Mouse (Mus musculus) embryonic facial prominence, embryonic 12.5 days (tissue): ENCODE measurements at regions not wholly inside any gene's neighbourhood (a gene's known extent, or its start where the extent isn't known, plus 50 kb on each side); places are given as distances from the start of the nearest gene placed in this dataset.

ENCODE experiments used
- ATAC-seq: fragments of 200-750 bp; cut with Nextera tagmentation; 2 replicates; pipeline ENCODE4 v1.8.0; 2017; ENCODE audit not compliant: insufficient number of reproducible peaks, insufficient read depth, low FRiP score, low TSS enrichment
- H3K27ac ChIP-seq: fragments of 300-500 bp; sonication (generic); 2 replicates; pipeline ENCODE4 v1.5.1; 2016; ENCODE audit warnings: mild to moderate bottlenecking
- H3K27me3 ChIP-seq: fragments of 300-500 bp; sonication (generic); 2 replicates; pipeline ENCODE4 v1.6.1; 2016; ENCODE audit warnings: mild to moderate bottlenecking, moderate library complexity
- H3K36me3 ChIP-seq: fragments of 300-500 bp; sonication (generic); 2 replicates; pipeline ENCODE4 v1.6.1; 2016; ENCODE audit warnings: mild to moderate bottlenecking
- H3K4me1 ChIP-seq: fragments of 300-500 bp; sonication (generic); 2 replicates; pipeline ENCODE4 v1.6.1; 2016
- H3K4me2 ChIP-seq: fragments of 300-500 bp; sonication (generic); replicated peaks from 2 replicates; pipeline ENCODE4 v1.6.1; 2016; ENCODE audit warnings: mild to moderate bottlenecking, moderate library complexity
- H3K4me3 ChIP-seq: fragments of 300-500 bp; sonication (generic); 2 replicates; pipeline ENCODE4 v1.5.1; 2016; ENCODE audit warnings: mild to moderate bottlenecking
- H3K9ac ChIP-seq: fragments of 300-500 bp; sonication (generic); 2 replicates; pipeline ENCODE4 v1.6.1; 2016; ENCODE audit warnings: mild to moderate bottlenecking, moderate library complexity
- H3K9me3 ChIP-seq: fragments of 300-500 bp; sonication (generic); 2 replicates; pipeline ENCODE4 v1.6.1; 2016; ENCODE audit warnings: mild to moderate bottlenecking, moderate library complexity
- WGBS: fragments of 180-500 bp; shearing (Covaris S2); methylation state at CpG from one replicate; pipeline ENCODE4 v1.1.7; 2016; 5-methylcytosine and 5-hydroxymethylcytosine counted together

- WGBS: 93% methylated on average over 2 of the region's 2 CpGs
- H3K27me3 ChIP-seq: no peaks in the 10 kb centered on the region
- no peak overlapping the region for H3K4me2 ChIP-seq
- H3K9me3 ChIP-seq: no peaks in the 10 kb centered on the region
- no peaks in the 10 kb centered on the region for H3K36me3 ChIP-seq
- no peaks in the 10 kb centered on the region for H3K4me1 ChIP-seq
- ATAC-seq: no peak
- H3K27ac ChIP-seq: no peak overlapping the region
- no peak overlapping the region for H3K4me3 ChIP-seq
- H3K9ac ChIP-seq: no peak overlapping the region
Measured at GRCm38 (mm10) chr4:53231046-53231445, 71.4 kb upstream of the Abca1 start.

GRCm38 (mm10) chr4:53228444-53228843, 68.7 kb upstream of the Abca1 start:
- Histone ChIP-seq H3K4me3 (no peak overlapping the region), H3K4me2 (no peak overlapping the region), H3K27ac (no peak overlapping the region), H3K27me3 (no peaks in the 10 kb centered on the region), H3K9ac (no peak overlapping the region), H3K36me3 (no peaks in the 10 kb centered on the region), H3K9me3 (no peaks in the 10 kb centered on the region), H3K4me1 (no peaks in the 10 kb centered on the region)
- whole genome bisulfite sequencing: 52% methylated on average over 4 of the region's 4 CpGs
- ATAC-seq: no peak

GRCm38 (mm10) chr4:53227771-53228170, 68.1 kb upstream of the Abca1 start:
- H3K27ac ChIP-seq: no peak overlapping the region
- no peak overlapping the region for H3K9ac ChIP-seq
- no peaks in the 10 kb centered on the region for H3K27me3 ChIP-seq
- no peaks in the 10 kb centered on the region for H3K36me3 ChIP-seq
- no peaks in the 10 kb centered on the region for H3K4me1 ChIP-seq
- no peak overlapping the region for H3K4me3 ChIP-seq
- WGBS: 54% methylated on average over 8 of the region's 8 CpGs
- ATAC-seq: no peak
- H3K9me3 ChIP-seq: no peaks in the 10 kb centered on the region
- no peak overlapping the region for H3K4me2 ChIP-seq

GRCm38 (mm10) chr4:53227071-53227470, 67.4 kb upstream of the Abca1 start:
- Histone ChIP-seq H3K9ac (no peak overlapping the region), H3K27ac (no peak overlapping the region), H3K4me1 (no peaks in the 10 kb centered on the region), H3K9me3 (no peaks in the 10 kb centered on the region), H3K36me3 (no peaks in the 10 kb centered on the region), H3K4me3 (no peak overlapping the region), H3K4me2 (no peak overlapping the region), H3K27me3 (no peaks in the 10 kb centered on the region)
- ATAC-seq: no peak
- 80% methylated on average over 1 of the region's 1 CpGs for WGBS

DNA sequence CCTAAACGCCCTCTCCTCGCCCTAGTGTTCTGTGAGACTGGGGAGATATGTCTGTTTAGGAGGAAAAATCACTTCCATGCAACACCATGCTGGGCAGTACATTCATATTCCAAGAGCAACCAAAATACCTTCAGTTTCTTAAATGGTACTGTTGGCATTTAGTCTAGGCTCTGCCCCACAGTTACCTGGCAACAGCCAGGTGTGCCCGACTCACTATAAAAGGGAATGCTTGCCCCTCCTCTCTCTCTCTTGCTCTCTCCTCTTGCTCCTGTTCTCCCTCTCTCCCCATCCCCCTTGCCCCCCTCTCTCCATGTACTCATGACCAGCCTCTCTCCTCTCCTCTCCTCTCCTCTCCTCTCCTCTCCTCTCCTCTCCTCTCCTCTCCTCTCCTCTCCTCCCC, 66.7 kb upstream of the Abca1 start:
- 0 out of 2 replicates have a peak, but pooled peaks cover 3% of the 10 kb centered on the region for H3K4me1 ChIP-seq
- H3K9me3 ChIP-seq: no peaks in the 10 kb centered on the region
- no peak overlapping the region for H3K9ac ChIP-seq
- no peak for ATAC-seq
- 80% methylated on average over 3 of the region's 3 CpGs for WGBS
- H3K4me2 ChIP-seq: no peak overlapping the region
- no peak overlapping the region for H3K4me3 ChIP-seq
- no peak overlapping the region for H3K27ac ChIP-seq
- no peaks in the 10 kb centered on the region for H3K36me3 ChIP-seq
- no peaks in the 10 kb centered on the region for H3K27me3 ChIP-seq

- Histone ChIP-seq H3K36me3 (no peaks in the 10 kb centered on the region), H3K27me3 (no peaks in the 10 kb centered on the region), H3K4me1 (peaks cover 18% of the 10 kb centered on the region), H3K4me2 (no peak overlapping the region), H3K4me3 (no peak overlapping the region), H3K9me3 (no peaks in the 10 kb centered on the region), H3K9ac (no peak overlapping the region), H3K27ac (no peak overlapping the region)
- 78% methylated on average over 3 of the region's 3 CpGs for WGBS
- ATAC-seq: no peak
Measured at GRCm38 (mm10) chr4:53223379-53223778, 63.7 kb upstream of the Abca1 start.

GRCm38 (mm10) chr4:53220809-53221208, 61.1 kb upstream of the Abca1 start:
- no peak overlapping the region for H3K4me2 ChIP-seq
- H3K4me1 ChIP-seq: peaks cover 22% of the 10 kb centered on the region
- H3K27ac ChIP-seq: no peak overlapping the region
- H3K9ac ChIP-seq: no peak overlapping the region
- no peak overlapping the region for H3K4me3 ChIP-seq
- H3K9me3 ChIP-seq: no peaks in the 10 kb centered on the region
- ATAC-seq: no peak
- WGBS: 77% methylated on average over 4 of the region's 4 CpGs
- no peaks in the 10 kb centered on the region for H3K36me3 ChIP-seq
- no peaks in the 10 kb centered on the region for H3K27me3 ChIP-seq

DNA sequence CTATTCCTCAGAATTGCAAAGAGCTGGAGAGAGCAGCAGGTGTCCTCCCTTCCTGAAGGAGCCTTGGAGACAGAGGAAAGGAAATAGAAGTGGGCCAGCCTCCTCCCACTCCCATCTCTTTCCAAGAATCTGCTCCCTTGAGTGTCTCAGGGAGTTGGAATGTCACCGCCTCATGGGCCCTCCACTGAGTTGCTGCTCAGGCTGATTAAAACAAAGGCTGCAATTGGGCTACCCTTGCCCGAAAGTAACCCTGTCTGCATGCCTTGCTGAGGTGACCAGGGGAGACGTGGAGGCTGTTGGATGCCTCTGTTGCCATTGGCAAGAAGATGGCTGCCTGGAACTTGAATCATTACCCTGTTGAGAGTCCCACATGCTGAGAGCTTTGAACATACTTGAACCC, 59.7 kb upstream of the Abca1 start:
- 54% methylated on average over 3 of the region's 3 CpGs for WGBS
- no peak overlapping the region for H3K4me2 ChIP-seq
- no peak overlapping the region for H3K9ac ChIP-seq
- no peaks in the 10 kb centered on the region for H3K9me3 ChIP-seq
- H3K4me1 ChIP-seq: peaks cover 22% of the 10 kb centered on the region
- ATAC-seq: no peak
- no peaks in the 10 kb centered on the region for H3K27me3 ChIP-seq
- H3K36me3 ChIP-seq: no peaks in the 10 kb centered on the region
- H3K27ac ChIP-seq: no peak overlapping the region
- no peak overlapping the region for H3K4me3 ChIP-seq

DNA sequence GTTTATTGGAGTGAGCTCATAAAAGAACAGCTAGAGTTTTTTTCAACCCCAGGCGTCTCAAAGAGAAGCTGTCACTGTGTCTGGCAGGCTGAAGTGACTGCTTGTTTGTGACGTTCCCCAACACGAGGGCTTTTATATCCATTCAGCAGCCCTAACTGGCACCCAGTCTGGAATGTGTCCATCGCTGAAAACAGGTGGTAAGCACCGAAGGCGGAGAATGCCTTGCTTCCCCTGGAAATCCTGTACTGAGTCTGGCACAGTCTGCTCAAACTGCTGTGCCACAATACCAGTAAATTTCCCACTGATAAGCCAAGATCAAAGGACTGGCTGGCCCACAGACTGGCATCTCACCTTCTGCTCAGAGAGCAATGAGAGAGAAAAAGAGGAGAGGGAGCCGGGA, 59.1 kb upstream of the Abca1 start:
- Histone ChIP-seq H3K4me1 (peaks cover 22% of the 10 kb centered on the region), H3K9me3 (no peaks in the 10 kb centered on the region), H3K4me2 (0 out of 2 replicates have a peak overlapping the region, but pooled peaks have one; percentile 72), H3K9ac (no peak overlapping the region), H3K36me3 (no peaks in the 10 kb centered on the region), H3K27ac (no peak overlapping the region), H3K27me3 (no peaks in the 10 kb centered on the region), H3K4me3 (no peak overlapping the region)
- no peak for ATAC-seq
- WGBS: 48% methylated on average over 7 of the region's 7 CpGs

DNA sequence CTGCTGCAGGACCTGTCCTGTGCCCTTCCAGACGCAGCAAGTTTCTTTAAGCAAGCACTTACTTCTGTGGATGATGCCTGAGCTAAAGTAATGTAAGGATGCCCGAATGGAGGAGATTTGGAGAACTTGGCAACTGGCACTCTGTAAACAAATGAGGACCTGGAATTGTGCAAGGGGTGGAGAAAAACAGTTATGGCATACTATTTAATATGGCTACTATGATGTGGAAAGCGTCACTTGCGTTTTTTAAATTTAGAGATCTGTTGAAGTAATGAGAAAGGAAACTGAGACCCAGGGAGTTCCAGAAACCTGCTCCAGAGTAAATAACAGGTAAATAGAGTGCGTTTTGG, 58.6 kb upstream of the Abca1 start:
- 43% methylated on average over 5 of the region's 5 CpGs for WGBS
- peak overlapping the region; percentile 46 for H3K4me3 ChIP-seq
- no peaks in the 10 kb centered on the region for H3K36me3 ChIP-seq
- H3K4me1 ChIP-seq: peaks cover 22% of the 10 kb centered on the region
- ATAC-seq: no peak
- peak overlapping the region; percentile 84 for H3K27ac ChIP-seq
- H3K4me2 ChIP-seq: peak overlapping the region; percentile 72
- H3K9me3 ChIP-seq: no peaks in the 10 kb centered on the region
- H3K27me3 ChIP-seq: no peaks in the 10 kb centered on the region
- H3K9ac ChIP-seq: no peak overlapping the region

DNA sequence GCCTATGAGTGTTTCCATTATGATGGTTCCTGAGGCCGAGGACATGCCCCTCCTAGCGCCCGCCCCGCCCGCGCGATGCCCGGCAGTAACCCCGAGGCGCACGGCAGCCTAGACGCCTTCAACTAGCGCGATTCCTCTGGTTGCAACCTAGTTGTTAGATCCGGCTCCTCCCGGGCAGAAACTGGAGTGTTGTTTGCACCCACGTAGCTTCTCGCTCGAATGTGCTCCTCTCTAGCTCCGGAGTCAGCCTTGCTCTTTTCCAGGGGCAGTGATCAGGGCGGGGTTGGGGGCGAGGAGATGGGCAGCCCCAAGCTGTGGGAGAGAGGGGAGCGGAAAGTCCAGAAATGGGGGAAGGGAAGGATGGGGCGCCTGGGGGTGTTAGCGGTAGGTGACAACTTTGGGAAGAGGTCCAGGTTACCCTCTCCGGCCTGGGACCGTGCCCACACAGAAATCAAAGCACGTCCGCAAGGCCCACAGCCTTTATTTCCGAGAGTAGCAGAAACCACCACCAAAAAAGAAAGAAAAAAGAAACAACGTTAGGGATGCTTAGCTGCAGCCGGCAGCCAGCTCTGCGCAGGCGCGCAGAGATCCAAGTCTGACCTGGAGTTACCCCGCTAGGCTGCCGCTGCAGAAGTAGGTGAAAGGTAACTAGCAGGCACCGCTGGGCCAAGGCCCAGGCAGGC, 58.1 kb upstream of the Abca1 start:
- Histone ChIP-seq H3K27ac (peak overlapping the region; percentile 84), H3K9ac (peak overlapping the region; percentile 59), H3K36me3 (no peaks in the 10 kb centered on the region), H3K4me1 (peaks cover 22% of the 10 kb centered on the region), H3K9me3 (no peaks in the 10 kb centered on the region), H3K27me3 (no peaks in the 10 kb centered on the region), H3K4me3 (peak overlapping the region; percentile 46), H3K4me2 (peak overlapping the region; percentile 72)
- WGBS: under 1% methylated on average over 38 of the region's 38 CpGs
- peak; percentile 88 for ATAC-seq

- no peak overlapping the region for H3K4me3 ChIP-seq
- H3K4me1 ChIP-seq: no peaks in the 10 kb centered on the region
- ATAC-seq: no peak
- no peak overlapping the region for H3K4me2 ChIP-seq
- no peak overlapping the region for H3K9ac ChIP-seq
- no peaks in the 10 kb centered on the region for H3K27me3 ChIP-seq
- WGBS: 85% methylated on average over 4 of the region's 4 CpGs
- no peaks in the 10 kb centered on the region for H3K36me3 ChIP-seq
- no peaks in the 10 kb centered on the region for H3K9me3 ChIP-seq
- H3K27ac ChIP-seq: no peak overlapping the region
Measured at GRCm38 (mm10) chr4:53212541-53212940, 52.8 kb upstream of the Abca1 start.

- no peak overlapping the region for H3K4me3 ChIP-seq
- no peak overlapping the region for H3K4me2 ChIP-seq
- no peak overlapping the region for H3K27ac ChIP-seq
- H3K36me3 ChIP-seq: no peaks in the 10 kb centered on the region
- no peak for ATAC-seq
- no peaks in the 10 kb centered on the region for H3K27me3 ChIP-seq
- 91% methylated on average over 3 of the region's 3 CpGs for WGBS
- no peaks in the 10 kb centered on the region for H3K9me3 ChIP-seq
- no peak overlapping the region for H3K9ac ChIP-seq
- no peaks in the 10 kb centered on the region for H3K4me1 ChIP-seq
Measured at GRCm38 (mm10) chr4:53210685-53211084, 51.0 kb upstream of the Abca1 start.
